In the genomic region with DNA sequence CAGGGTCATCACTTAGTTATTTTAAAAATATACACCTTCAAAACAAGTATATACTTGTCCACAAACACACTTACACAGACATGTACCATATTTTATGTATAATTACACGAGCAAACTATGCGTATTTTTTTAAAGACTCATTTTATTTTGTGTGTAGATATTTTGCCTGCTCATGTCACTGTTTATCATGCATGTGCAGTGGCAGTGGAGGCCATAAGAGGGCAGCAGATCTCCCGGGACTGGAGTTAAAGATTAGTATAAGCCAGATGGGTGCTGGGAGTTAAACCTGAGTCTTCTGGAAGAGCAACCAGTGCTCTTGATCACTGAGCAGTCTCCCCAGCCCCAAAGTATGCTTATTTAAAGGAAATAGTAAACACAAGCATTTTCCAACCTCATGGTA, we compare ENCODE assay signal across 10 mouse cellular contexts. TPM values are rescaled to one million over a fixed set of nuclear protein-coding genes. Genes with fewer than 3 reads are reported as not detected.
A peak's percentile ranks its signal among the peaks of the same experiment; 100 is the strongest.
DNase-seq lines count a peak whose midpoint lies in the region; ATAC-seq and TF ChIP-seq lines count a peak whose summit lies in the region.
"Had no signal": no experiment of that assay in that cellular context is flagged by ENCODE, and none has a peak within 500 bp of the region (broad histone marks: within the 10 kb centered on the region; RNA-seq: fewer than 3 reads in every experiment).

No protein-coding gene starts in this region.

- H3K27ac ChIP-seq in forebrain, postnatal 0 days (ENCODE audit: low read depth, low read length), result no peak overlapping the region
- H3K27ac ChIP-seq in forebrain, embryonic 12.5 days, result no peak overlapping the region
- H3K27ac ChIP-seq in limb, embryonic 11.5 days (replicated peaks; ENCODE audit: low read depth, low read length), result no peak overlapping the region
- no peak overlapping the region for H3K27ac ChIP-seq in limb, embryonic 10.5 days
- H3K27ac ChIP-seq in ES-Bruce4 (ENCODE audit: insufficient read depth, low read length), result no peak overlapping the region
- no peak overlapping the region for H3K27ac ChIP-seq in embryonic fibroblast, embryonic 13.5 days (ENCODE audit: insufficient read depth, low read length)

- DNase-seq in forebrain, postnatal 0 days, result no peak
- peak; percentile 54 for DNase-seq in limb, embryonic 11.5 days (ENCODE audit: low spot score)
- DNase-seq in limb, embryonic 10.5 days (ENCODE audit: low spot score), result no peak
- DNase-seq in heart, postnatal 14 days, result no peak
- DNase-seq in heart, postnatal 4 days, result no peak

- no peak overlapping the region for H3K4me2 ChIP-seq in forebrain, postnatal 0 days (ENCODE audit: low read depth)
- no peak overlapping the region for H3K4me2 ChIP-seq in forebrain, embryonic 12.5 days
- H3K4me2 ChIP-seq in limb, embryonic 11.5 days (ENCODE audit: low read depth, severe bottlenecking), result no peak overlapping the region

- WGBS in forebrain, postnatal 0 days, result 36% methylated on average over 3 of the region's 3 CpGs
- 38% methylated on average over 3 of the region's 3 CpGs for WGBS in forebrain, embryonic 12.5 days
- 33% methylated on average over 3 of the region's 3 CpGs for WGBS in limb, embryonic 11.5 days
- WGBS in limb, embryonic 10.5 days, result 35% methylated on average over 3 of the region's 3 CpGs

- H3K4me1 ChIP-seq in forebrain, postnatal 0 days (ENCODE audit: insufficient read depth), result no peaks in the 10 kb centered on the region
- no peaks in the 10 kb centered on the region for H3K4me1 ChIP-seq in forebrain, embryonic 12.5 days
- H3K4me1 ChIP-seq in limb, embryonic 11.5 days (ENCODE audit: control insufficient read depth, insufficient read depth, low read length), result no peaks in the 10 kb centered on the region
- peaks cover 7% of the 10 kb centered on the region for H3K4me1 ChIP-seq in limb, embryonic 10.5 days
- no peaks in the 10 kb centered on the region for H3K4me1 ChIP-seq in ES-Bruce4 (ENCODE audit: control insufficient read depth, insufficient read depth, low read length)
- no peaks in the 10 kb centered on the region for H3K4me1 ChIP-seq in embryonic fibroblast, embryonic 13.5 days (ENCODE audit: control insufficient read depth, insufficient read depth, low read length)

- TF ChIP-seq EP300 in ES-Bruce4 (IDR thresholded peaks at IDR 0.05; ENCODE audit: insufficient read depth, low read depth, low read length), result no peak

- TF ChIP-seq POLR2A in ES-Bruce4 (IDR thresholded peaks at IDR 0.05; ENCODE audit: insufficient read depth, low read length), result no peak
- TF ChIP-seq POLR2A in embryonic fibroblast, embryonic 13.5 days (IDR thresholded peaks at IDR 0.05; ENCODE audit: low read depth, low read length), result no peak

- H3K36me3 ChIP-seq in forebrain, postnatal 0 days (ENCODE audit: insufficient read depth), result no peaks in the 10 kb centered on the region
- no peaks in the 10 kb centered on the region for H3K36me3 ChIP-seq in forebrain, embryonic 12.5 days (replicated peaks)
- no peaks in the 10 kb centered on the region for H3K36me3 ChIP-seq in limb, embryonic 11.5 days (ENCODE audit: control insufficient read depth, insufficient read depth, low read length)
- no peaks in the 10 kb centered on the region for H3K36me3 ChIP-seq in limb, embryonic 10.5 days
- H3K36me3 ChIP-seq in ES-Bruce4 (ENCODE audit: control insufficient read depth, insufficient read depth, low read length, poor library complexity, severe bottlenecking), result no peaks in the 10 kb centered on the region

- H3K9me3 ChIP-seq in forebrain, postnatal 0 days (ENCODE audit: low read length), result no peaks in the 10 kb centered on the region
- no peaks in the 10 kb centered on the region for H3K9me3 ChIP-seq in forebrain, embryonic 12.5 days
- no peaks in the 10 kb centered on the region for H3K9me3 ChIP-seq in limb, embryonic 11.5 days (ENCODE audit: control insufficient read depth, low read length)
- no peaks in the 10 kb centered on the region for H3K9me3 ChIP-seq in limb, embryonic 10.5 days (replicated peaks)
- no peaks in the 10 kb centered on the region for H3K9me3 ChIP-seq in ES-Bruce4 (replicated peaks; ENCODE audit: control insufficient read depth, insufficient read depth, low read length, poor library complexity, severe bottlenecking)

- peak; percentile 54 for TF ChIP-seq CTCF in forebrain, postnatal 0 days (IDR thresholded peaks at IDR 0.05; ENCODE audit: low read depth)
- peak; percentile 57 for TF ChIP-seq CTCF in ES-Bruce4 (IDR thresholded peaks at IDR 0.05; ENCODE audit: low read depth, low read length)
- peak; percentile 29; the same call in 1 of the 2 replicates for TF ChIP-seq CTCF in embryonic fibroblast, embryonic 13.5 days (IDR thresholded peaks at IDR 0.05; ENCODE audit: borderline replicate concordance, insufficient read depth, low read length)

- peaks cover 22% of the 10 kb centered on the region for H3K27me3 ChIP-seq in forebrain, postnatal 0 days (ENCODE audit: insufficient read depth, low read length)
- H3K27me3 ChIP-seq in forebrain, embryonic 12.5 days, result peaks cover 32% of the 10 kb centered on the region
- peaks cover 2% of the 10 kb centered on the region for H3K27me3 ChIP-seq in limb, embryonic 11.5 days (ENCODE audit: control insufficient read depth, insufficient read depth, low read length)
- H3K27me3 ChIP-seq in limb, embryonic 10.5 days (ENCODE audit: low read depth, poor library complexity, severe bottlenecking), result peaks cover 27% of the 10 kb centered on the region
- no peaks in the 10 kb centered on the region for H3K27me3 ChIP-seq in ES-Bruce4 (ENCODE audit: control insufficient read depth, insufficient read depth, low read length, poor library complexity, severe bottlenecking)

- ATAC-seq in forebrain, postnatal 0 days, result no peak
- ATAC-seq in forebrain, embryonic 12.5 days (ENCODE audit: low FRiP score), result no peak
- no peak for ATAC-seq in limb, embryonic 11.5 days (ENCODE audit: insufficient number of reproducible peaks, low FRiP score, low TSS enrichment, low read depth)

- no peak overlapping the region for H3K4me3 ChIP-seq in forebrain, postnatal 0 days (ENCODE audit: low read depth, low read length)
- no peak overlapping the region for H3K4me3 ChIP-seq in forebrain, embryonic 12.5 days (replicated peaks)
- H3K4me3 ChIP-seq in limb, embryonic 11.5 days (ENCODE audit: low read depth, low read length), result no peak overlapping the region
- no peak overlapping the region for H3K4me3 ChIP-seq in limb, embryonic 10.5 days
- H3K4me3 ChIP-seq in ES-Bruce4 (ENCODE audit: low read depth, low read length), result no peak overlapping the region
- H3K4me3 ChIP-seq in embryonic fibroblast, embryonic 13.5 days (ENCODE audit: insufficient read depth, low read length), result no peak overlapping the region
- H3K4me3 ChIP-seq: myocyte had no signal

- intact Hi-C loops in heart, postnatal 14 days (cut with DNase I), result loop anchor here (5.0 kb wide), 1 partner anchor 508 kb away; no protein-coding TSS in a partner anchor

- no peak overlapping the region for H3K9ac ChIP-seq in forebrain, postnatal 0 days
- no peak overlapping the region for H3K9ac ChIP-seq in forebrain, embryonic 12.5 days
- H3K9ac ChIP-seq in limb, embryonic 11.5 days (ENCODE audit: low read length), result no peak overlapping the region
- H3K9ac ChIP-seq in ES-Bruce4 (ENCODE audit: low read depth, poor library complexity, severe bottlenecking), result no peak overlapping the region

RNA-seq across cellular contexts. Expression of gene Pax9, which starts 16.8 kb away (rescaled TPM):
- 0.38 TPM in 1 of 2 replicates, not detected in the other for total RNA-seq in forebrain, postnatal 0 days (2014; rRNA removed)
- polyA plus RNA-seq in forebrain, postnatal 0 days (2015; fragmentation: Nextera tagmentation; extraction: Ambion mirVana), result not detected in 2 replicates
- 1.1 and 1.2 TPM in 2 replicates for polyA plus RNA-seq in forebrain, embryonic 12.5 days (2016; fragmentation: Nextera tagmentation; extraction: Ambion mirVana)
- polyA plus RNA-seq in limb, embryonic 11.5 days (2014; fragmentation: Nextera tagmentation; extraction: Ambion mirVana), result 3.1 and 3.8 TPM in 2 replicates
- 0.50 and 2.2 TPM in 2 replicates for polyA plus RNA-seq in limb, embryonic 10.5 days (2016; fragmentation: Nextera tagmentation; extraction: Ambion mirVana)
- 0.21 TPM in 1 of 2 replicates, not detected in the other for polyA plus RNA-seq in ES-Bruce4 (2011; ENCODE audit: insufficient read depth, insufficient read length, low read depth, missing spikeins)
- 3.0 and 3.5 TPM in 2 replicates for polyA plus RNA-seq in embryonic fibroblast, embryonic 13.5 days (2011; ENCODE audit: insufficient read length, low read depth, missing spikeins)
- total RNA-seq in heart, postnatal 14 days (2021), result under 1 TPM; 0.22 to 0.24 TPM
- under 1 TPM; 0.12 to 0.20 TPM for total RNA-seq in heart, postnatal 4 days (2021)
- total RNA-seq: layer of hippocampus, adult 8-10 months had no signal
